Mouse (Mus musculus) forebrain, postnatal 0 days (tissue): ENCODE measurements around the gene Ufsp1. TPM values are rescaled to one million over a fixed set of nuclear protein-coding genes. Genes with fewer than 3 reads are reported as not detected.
A peak's percentile ranks its signal among the peaks of the same experiment; 100 is the strongest.

Experiments
- ATAC-seq: fragments of 200-750 bp; cut with Nextera tagmentation; 2 replicates; pipeline ENCODE4 v1.8.0; 2017; ENCODE audit warnings: mild to moderate bottlenecking, moderate library complexity
- DNase-seq: peaks from one replicate; pipeline ENCODE4 v3.0.0-alpha.2; 2015
- H3K27ac ChIP-seq: fragments of 300-500 bp; sonication (generic); 2 replicates; pipeline ENCODE4 v1.5.1; 2014; ENCODE audit warnings: low read depth, mild to moderate bottlenecking, antibody characterized with exemption, low read length, moderate library complexity, mixed read lengths
- H3K27me3 ChIP-seq: fragments of 300-500 bp; sonication (generic); 2 replicates; pipeline ENCODE4 v1.6.1; 2014; ENCODE audit warnings: mild to moderate bottlenecking, low read length, mixed read lengths; ENCODE audit not compliant: insufficient read depth
- H3K36me3 ChIP-seq: fragments of 300-500 bp; sonication (generic); 2 replicates; pipeline ENCODE4 v1.6.1; 2014; ENCODE audit warnings: mild to moderate bottlenecking, moderate library complexity; ENCODE audit not compliant: insufficient read depth
- H3K4me1 ChIP-seq: fragments of 300-500 bp; sonication (generic); 2 replicates; pipeline ENCODE4 v1.6.1; 2014; ENCODE audit warnings: antibody characterized with exemption; ENCODE audit not compliant: insufficient read depth
- H3K4me2 ChIP-seq: fragments of 300-500 bp; sonication (generic); 2 replicates; pipeline ENCODE4 v1.6.1; 2014; ENCODE audit warnings: low read depth, mild to moderate bottlenecking, moderate library complexity
- H3K4me3 ChIP-seq: fragments of 300-500 bp; sonication (generic); 2 replicates; pipeline ENCODE4 v1.5.1; 2014; ENCODE audit warnings: low read depth, low read length, mixed read lengths
- H3K9ac ChIP-seq: fragments of 300-500 bp; sonication (generic); 2 replicates; pipeline ENCODE4 v1.6.1; 2014; ENCODE audit warnings: mild to moderate bottlenecking
- H3K9me3 ChIP-seq: fragments of 300-500 bp; sonication (generic); 2 replicates; pipeline ENCODE4 v1.6.1; 2016; ENCODE audit warnings: low read length
- CTCF ChIP-seq: sonication (generic); IDR thresholded peaks from 2 replicates; pipeline ENCODE4 v1.5.1; 2016; ENCODE audit warnings: antibody characterized with exemption, control low read depth, low read depth
- WGBS: fragments of 180-500 bp; shearing (Covaris S2); extraction: QIAGEN DNeasy Blood & Tissue Kit; methylation state at CpG from one replicate; pipeline ENCODE4 v1.1.7; 2014; 5-methylcytosine and 5-hydroxymethylcytosine counted together
- polyA plus RNA-seq: library from polyadenylated mRNA; unstranded; fragments of >200 nt; fragmentation: Nextera tagmentation; extraction: Ambion mirVana; gene quantifications from 2 replicates; pipeline ENCODE4 v1.2.1, GENCODE M21; 2015
- total RNA-seq: library from RNA; depleted of rRNA; stranded (reverse); fragments of >200 nt; gene quantifications from 2 replicates; pipeline ENCODE4 v1.2.3, GENCODE M21; 2014

The Ufsp1 gene
- total and polyA plus RNA-seq, 2 experiments from 2014 or later = 15.2 to 23.4 TPM

- H3K4me1 ChIP-seq = 0 out of 2 replicates have a peak, but pooled peaks cover 7% of the 10 kb centered on the region
- WGBS = under 1% methylated on average over 44 of the region's 44 CpGs
- H3K36me3 ChIP-seq = no peaks in the 10 kb centered on the region
- H3K4me2 ChIP-seq = peak within 1 kb of the TSS; percentile 85
- peak within 1 kb of the TSS; percentile 31 for H3K27ac ChIP-seq
- DNase-seq (peak; percentile 96), ATAC-seq (peak; percentile 92)
- H3K9ac ChIP-seq = peak within 1 kb of the TSS; percentile 86
- peak within 1 kb of the TSS; percentile 71 for H3K4me3 ChIP-seq
- peak; percentile 85 for TF ChIP-seq CTCF
- no peaks in the 10 kb centered on the region for H3K9me3 ChIP-seq
- no peaks in the 10 kb centered on the region for H3K27me3 ChIP-seq
Measured at GRCm38 (mm10) chr5:137333512-137334174, 39.2 kb downstream of the Ufsp1 start, which contains the start of gene Slc12a9. Gene Slc12a9 (minus strand): TSS chr5:137333597.

DNA sequence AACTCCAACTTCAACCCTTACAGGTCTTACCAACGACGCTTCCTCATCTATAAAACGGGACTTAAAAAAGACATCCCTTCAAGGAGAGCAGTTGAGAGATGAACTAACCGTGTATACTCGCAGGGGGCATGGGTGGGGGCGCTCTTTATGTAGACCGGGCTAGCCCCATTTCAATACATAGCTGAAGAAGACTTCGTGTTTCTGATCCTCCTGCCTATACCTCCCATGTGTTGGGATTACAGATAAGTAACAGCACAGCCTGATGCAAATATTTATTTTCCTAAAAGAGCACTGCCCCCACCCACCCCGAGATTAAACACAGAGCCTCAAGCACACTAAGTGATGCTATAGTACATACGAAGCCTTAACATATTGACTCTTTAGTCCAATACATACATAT, 39.9 kb downstream of the Ufsp1 start:
- H3K9ac ChIP-seq = no peak overlapping the region
- 0 out of 2 replicates have a peak, but pooled peaks cover 12% of the 10 kb centered on the region for H3K4me1 ChIP-seq
- no peak overlapping the region for H3K4me2 ChIP-seq
- no peak for DNase-seq
- no peaks in the 10 kb centered on the region for H3K27me3 ChIP-seq
- no peak overlapping the region for H3K27ac ChIP-seq
- no peak overlapping the region for H3K4me3 ChIP-seq
- ATAC-seq = no peak
- no peaks in the 10 kb centered on the region for H3K36me3 ChIP-seq
- 68% methylated on average over 10 of the region's 10 CpGs for WGBS
- no peak for TF ChIP-seq CTCF
- no peaks in the 10 kb centered on the region for H3K9me3 ChIP-seq

DNA sequence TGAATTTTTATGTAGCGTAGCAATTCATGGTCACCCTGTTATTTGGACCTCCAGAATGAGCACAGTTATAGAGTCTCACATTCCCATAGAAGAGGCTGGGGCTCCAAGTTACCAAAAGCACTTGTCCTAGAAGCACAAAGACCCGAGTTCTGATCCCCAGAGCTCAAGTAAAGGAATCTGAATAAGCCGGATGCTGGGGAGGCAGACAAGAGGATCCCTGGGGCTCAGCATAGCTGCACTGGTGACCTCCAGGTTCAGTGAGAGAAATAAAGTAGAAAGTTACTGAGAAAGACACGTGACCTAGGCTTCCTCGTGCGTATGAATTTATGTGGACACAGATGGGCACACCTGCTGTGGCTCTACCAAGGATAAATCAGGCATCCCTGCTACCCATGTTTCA, 40.6 kb downstream of the Ufsp1 start:
- no peak for TF ChIP-seq CTCF
- ATAC-seq (no peak), DNase-seq (no peak)
- no peak overlapping the region for H3K27ac ChIP-seq
- no peaks in the 10 kb centered on the region for H3K9me3 ChIP-seq
- H3K4me1 ChIP-seq = 0 out of 2 replicates have a peak, but pooled peaks cover 17% of the 10 kb centered on the region
- no peaks in the 10 kb centered on the region for H3K27me3 ChIP-seq
- H3K4me3 ChIP-seq = no peak overlapping the region
- H3K9ac ChIP-seq = no peak overlapping the region
- H3K4me2 ChIP-seq = no peak overlapping the region
- 73% methylated on average over 6 of the region's 6 CpGs for WGBS
- no peaks in the 10 kb centered on the region for H3K36me3 ChIP-seq

- Histone ChIP-seq H3K27me3 (no peaks in the 10 kb centered on the region), H3K9me3 (no peaks in the 10 kb centered on the region), H3K27ac (no peak overlapping the region), H3K9ac (no peak overlapping the region), H3K36me3 (no peaks in the 10 kb centered on the region), H3K4me3 (no peak overlapping the region), H3K4me2 (0 out of 2 replicates have a peak overlapping the region, but pooled peaks have one; percentile 78), H3K4me1 (0 out of 2 replicates have a peak, but pooled peaks cover 19% of the 10 kb centered on the region)
- no peak for TF ChIP-seq CTCF
- DNase-seq = no peak
- WGBS = 43% methylated on average over 8 of the region's 8 CpGs
- ATAC-seq = no peak
Measured at GRCm38 (mm10) chr5:137337190-137337589, 42.8 kb downstream of the Ufsp1 start.

- peak overlapping the region; percentile 56 for H3K9ac ChIP-seq
- no peaks in the 10 kb centered on the region for H3K9me3 ChIP-seq
- 0 out of 2 replicates have a peak, but pooled peaks cover 12% of the 10 kb centered on the region for H3K4me1 ChIP-seq
- peak overlapping the region; percentile 43 for H3K4me3 ChIP-seq
- DNase-seq = peak; percentile 94
- H3K36me3 ChIP-seq = no peaks in the 10 kb centered on the region
- H3K4me2 ChIP-seq = peak overlapping the region; percentile 78
- TF ChIP-seq CTCF = no peak
- under 1% methylated on average over 19 of the region's 19 CpGs for WGBS
- peak overlapping the region; percentile 77 for H3K27ac ChIP-seq
- H3K27me3 ChIP-seq = no peaks in the 10 kb centered on the region
- ATAC-seq = peak; percentile 88
Measured at GRCm38 (mm10) chr5:137338256-137338655, 43.8 kb downstream of the Ufsp1 start.

- no peak for DNase-seq
- Histone ChIP-seq H3K4me1 (0 out of 2 replicates have a peak, but pooled peaks cover 12% of the 10 kb centered on the region), H3K36me3 (no peaks in the 10 kb centered on the region), H3K9ac (peak overlapping the region; percentile 56), H3K9me3 (no peaks in the 10 kb centered on the region), H3K27me3 (no peaks in the 10 kb centered on the region), H3K27ac (peak overlapping the region; percentile 77), H3K4me3 (peak overlapping the region; percentile 43), H3K4me2 (peak overlapping the region; percentile 78)
- TF ChIP-seq CTCF = no peak
- ATAC-seq = peak; percentile 8
- WGBS = 4% methylated on average over 11 of the region's 11 CpGs
Measured at GRCm38 (mm10) chr5:137338663-137339289, 44.3 kb downstream of the Ufsp1 start.
